15 mouse cellular contexts compared by ENCODE assay signal in genomic region chr9:58116024-58116651, GRCm38 (mm10). TPM values are rescaled to one million over a fixed set of nuclear protein-coding genes. Genes with fewer than 3 reads are reported as not detected.
DNase-seq lines count a peak whose midpoint lies in the region; ATAC-seq and TF ChIP-seq lines count a peak whose summit lies in the region.
"Had no signal": no experiment of that assay in that cellular context is flagged by ENCODE, and none has a peak within 500 bp of the region (broad histone marks: within the 10 kb centered on the region; RNA-seq: fewer than 3 reads in every experiment).

No protein-coding gene starts in this region.

- H3K4me2 ChIP-seq in hindbrain, embryonic 12.5 days (replicated peaks) = no peak overlapping the region; the same call in 1 of the 2 replicates
- no peak overlapping the region for H3K4me2 ChIP-seq in hindbrain, postnatal 0 days (ENCODE audit: low read depth, low read length)
- peak overlapping the region; percentile 23; the same call in 1 of the 2 replicates for H3K4me2 ChIP-seq in intestine, embryonic 15.5 days (replicated peaks)
- H3K4me2 ChIP-seq: liver, embryonic 13.5 days had no signal

- peaks cover 55% of the 10 kb centered on the region for H3K4me1 ChIP-seq in hindbrain, embryonic 12.5 days
- peaks cover 26% of the 10 kb centered on the region; the same call in 1 of the 2 replicates for H3K4me1 ChIP-seq in hindbrain, postnatal 0 days (ENCODE audit: insufficient read depth, low read length)
- peaks cover 51% of the 10 kb centered on the region for H3K4me1 ChIP-seq in intestine, embryonic 15.5 days (replicated peaks)

- no peak for TF ChIP-seq CTCF in hindbrain, postnatal 0 days (IDR thresholded peaks at IDR 0.05; ENCODE audit: low read depth)
- no peak for TF ChIP-seq CTCF in gastrocnemius, adult 2 months (IDR thresholded peaks at IDR 0.05)

- peak overlapping the region; percentile 67 for H3K27ac ChIP-seq in hindbrain, embryonic 12.5 days
- H3K27ac ChIP-seq in hindbrain, postnatal 0 days = no peak overlapping the region
- peak overlapping the region; percentile 60; the same call in 1 of the 2 replicates for H3K27ac ChIP-seq in intestine, embryonic 15.5 days
- H3K27ac ChIP-seq in gastrocnemius, adult 2 months = no peak overlapping the region
- H3K27ac ChIP-seq: liver, embryonic 13.5 days had no signal

- H3K9ac ChIP-seq in hindbrain, embryonic 12.5 days = no peak overlapping the region
- no peak overlapping the region for H3K9ac ChIP-seq in hindbrain, postnatal 0 days (replicated peaks; ENCODE audit: low read length)
- H3K9ac ChIP-seq in intestine, embryonic 15.5 days = no peak overlapping the region
- H3K9ac ChIP-seq: liver, embryonic 13.5 days had no signal

- H3K9me3 ChIP-seq in hindbrain, embryonic 12.5 days (replicated peaks) = no peaks in the 10 kb centered on the region
- H3K9me3 ChIP-seq in hindbrain, postnatal 0 days (ENCODE audit: low read length) = no peaks in the 10 kb centered on the region
- H3K9me3 ChIP-seq in intestine, embryonic 15.5 days = no peaks in the 10 kb centered on the region
- H3K9me3 ChIP-seq: liver, embryonic 13.5 days had no signal

- no peak for DNase-seq in hindbrain, postnatal 0 days (ENCODE audit: low spot score)
- peak; percentile 59 for DNase-seq in right cerebral cortex, adult 18-20 months
- no peak for DNase-seq in right cerebral cortex, postnatal 14 days
- no peak for DNase-seq in thymus, postnatal 10 days (ENCODE audit: low spot score in 2 of 2)
- no peak for DNase-seq in gastrocnemius, adult 2 months
- no peak for DNase-seq in adrenal gland, postnatal 4 days (ENCODE audit: low spot score in 2 of 2)
- DNase-seq: adrenal gland, postnatal 14 days; B cell, adult 2 months; cerebellum, adult 9-10 months; heart, adult 11 months; heart, postnatal 4 days; liver, embryonic 13.5 days had no signal

- H3K36me3 ChIP-seq in hindbrain, embryonic 12.5 days = no peaks in the 10 kb centered on the region
- no peaks in the 10 kb centered on the region for H3K36me3 ChIP-seq in hindbrain, postnatal 0 days (ENCODE audit: insufficient read depth, low read length)
- H3K36me3 ChIP-seq in intestine, embryonic 15.5 days = no peaks in the 10 kb centered on the region
- H3K36me3 ChIP-seq: liver, embryonic 13.5 days had no signal

- H3K4me3 ChIP-seq in hindbrain, embryonic 12.5 days = no peak overlapping the region
- no peak overlapping the region for H3K4me3 ChIP-seq in hindbrain, postnatal 0 days (ENCODE audit: low read length)
- no peak overlapping the region for H3K4me3 ChIP-seq in intestine, embryonic 15.5 days (replicated peaks)
- no peak overlapping the region for H3K4me3 ChIP-seq in gastrocnemius, adult 2 months
- H3K4me3 ChIP-seq: liver, embryonic 13.5 days had no signal

- H3K27me3 ChIP-seq in hindbrain, embryonic 12.5 days = peaks cover 44% of the 10 kb centered on the region
- no peaks in the 10 kb centered on the region for H3K27me3 ChIP-seq in hindbrain, postnatal 0 days (ENCODE audit: insufficient read depth, low read length)
- peaks cover 4% of the 10 kb centered on the region; the same call in 1 of the 2 replicates for H3K27me3 ChIP-seq in intestine, embryonic 15.5 days (replicated peaks)

- WGBS in hindbrain, embryonic 12.5 days = 30% methylated on average over 7 of the region's 7 CpGs
- WGBS in hindbrain, postnatal 0 days = 48% methylated on average over 7 of the region's 7 CpGs
- 46% methylated on average over 7 of the region's 7 CpGs for WGBS in intestine, embryonic 15.5 days

- intact Hi-C loops in gastrocnemius, adult 2 months (cut with DNase I) = no loop called here

- ATAC-seq in hindbrain, embryonic 12.5 days (ENCODE audit: low FRiP score) = no peak
- ATAC-seq in hindbrain, postnatal 0 days = no peak
- peak; percentile 68 for ATAC-seq in intestine, embryonic 15.5 days

RNA-seq across cellular contexts. Expression of gene Ccdc33, which starts 2.5 kb away (rescaled TPM):
- 1.0 and 1.5 TPM in 2 replicates for polyA plus RNA-seq in hindbrain, embryonic 12.5 days (2016; fragmentation: Nextera tagmentation; extraction: Ambion mirVana)
- total RNA-seq in hindbrain, postnatal 0 days (2014; rRNA removed) = 0.52 and 1.4 TPM in 2 replicates
- 0.75 and 1.2 TPM in 2 replicates for polyA plus RNA-seq in hindbrain, postnatal 0 days (2015; fragmentation: Nextera tagmentation; extraction: Ambion mirVana)
- polyA plus RNA-seq in intestine, embryonic 15.5 days (2015; fragmentation: Nextera tagmentation; extraction: Ambion mirVana) = 0.09 TPM in 1 of 2 replicates, not detected in the other
- total RNA-seq in gastrocnemius, adult 2 months (2021) = not detected
- under 1 TPM in 1 of 2 experiments, not detected in 1; 0.87 TPM for total RNA-seq in adrenal gland, postnatal 4 days (2021)
- total RNA-seq: adrenal gland, postnatal 14 days; heart, postnatal 4 days had no signal
- polyA plus RNA-seq: liver, embryonic 13.5 days; small intestine, adult 2 months had no signal

RNA-seq across cellular contexts. Expression of gene Stra6, which starts 52.5 kb away (rescaled TPM):
- 14.8 and 17.6 TPM in 2 replicates for polyA plus RNA-seq in hindbrain, embryonic 12.5 days (2016; fragmentation: Nextera tagmentation; extraction: Ambion mirVana)
- 16.0 and 19.2 TPM in 2 replicates for total RNA-seq in hindbrain, postnatal 0 days (2014; rRNA removed)
- 7.5 TPM in 2 replicates for polyA plus RNA-seq in hindbrain, postnatal 0 days (2015; fragmentation: Nextera tagmentation; extraction: Ambion mirVana)
- polyA plus RNA-seq in intestine, embryonic 15.5 days (2015; fragmentation: Nextera tagmentation; extraction: Ambion mirVana) = 4.5 and 4.6 TPM in 2 replicates
- under 1 TPM; 0.13 to 0.31 TPM for total RNA-seq in gastrocnemius, adult 2 months (2021)
- total RNA-seq in adrenal gland, postnatal 4 days (2021) = 1 to 10 TPM in 1 of 2 experiments, under 1 TPM in 1; 0.90 to 2.2 TPM

Comparison
In these comparisons a context has a peak if more than half of its experiments do, and no peak if none do; other contexts are left out.
1. H3K27ac ChIP-seq: peak in hindbrain, embryonic 12.5 days (single experiment) and intestine, embryonic 15.5 days (single experiment); none in hindbrain, postnatal 0 days (single experiment) and gastrocnemius, adult 2 months (single experiment).